Mouse (Mus musculus): ENCODE data around the gene Gng8.

The Gng8 gene

DNA sequence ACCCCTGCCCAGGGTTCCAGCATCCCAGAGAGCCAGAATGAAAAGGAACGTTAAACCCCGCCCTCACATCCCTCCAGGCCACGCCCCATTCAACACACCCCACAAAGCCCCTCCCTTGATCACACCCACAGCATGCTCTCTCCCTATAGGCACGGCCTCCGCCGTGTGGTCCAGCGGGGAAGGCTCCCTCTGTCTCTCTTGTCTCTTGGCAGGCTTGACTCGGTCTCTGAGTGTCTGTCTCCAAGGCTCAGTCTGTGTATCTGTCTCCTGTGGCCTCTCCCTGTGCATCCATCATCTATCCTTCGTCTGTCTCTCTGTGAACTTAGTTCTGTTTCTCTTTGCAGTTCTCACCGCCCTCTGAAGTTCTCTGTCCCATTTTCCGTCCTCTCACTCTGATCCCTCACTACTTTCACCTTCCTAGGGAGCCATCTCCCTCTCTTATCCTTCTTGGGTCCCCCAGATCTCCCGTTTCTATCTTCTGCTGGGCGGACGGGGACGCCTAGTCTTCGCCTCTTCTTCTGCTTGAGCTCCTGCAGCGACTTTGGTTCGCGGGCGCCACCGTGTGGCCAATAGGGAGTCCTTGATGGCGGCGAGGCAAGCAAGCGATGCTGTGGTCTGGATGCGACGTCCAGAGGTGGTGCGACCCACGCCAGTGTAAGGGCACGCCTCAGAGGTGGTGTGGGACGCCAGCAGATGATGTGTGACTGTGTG, at the start of gene Gng8:
Gene Gng8 (plus strand): TSS at position 146 of the 711 bp plus-strand sequence.
- TF ChIP-seq GATA4 (IDR thresholded peaks at IDR 0.05; ENCODE audit: insufficient replicate concordance, low read length), result no peak

DNA sequence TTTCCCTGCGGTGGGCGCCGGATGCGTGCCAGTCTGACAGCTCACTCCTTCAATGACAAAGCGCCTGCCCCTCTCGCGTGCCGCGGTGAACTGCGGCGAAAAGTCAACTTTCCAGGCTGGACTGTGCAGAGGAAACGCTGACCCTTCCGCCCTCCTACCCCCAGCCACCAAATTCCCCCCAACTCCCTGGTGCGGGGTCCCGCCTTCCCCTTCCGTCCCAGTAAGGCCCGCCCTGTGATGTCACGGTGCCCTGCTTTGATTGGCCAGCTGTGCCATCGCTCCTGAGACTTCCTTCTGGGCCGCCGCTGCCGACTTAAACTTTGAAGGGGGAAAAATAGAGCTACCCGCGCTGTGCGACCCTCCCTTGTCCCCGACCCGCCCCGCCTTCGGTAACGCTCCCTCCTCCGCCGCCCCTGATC, 48.9 kb upstream of the Gng8 start, which contains the start of gene Prkd2:
Gene Prkd2 (plus strand): TSS at position 258 of the 419 bp plus-strand sequence.
- no peak for TF ChIP-seq GATA4 (IDR thresholded peaks at IDR 0.05; ENCODE audit: insufficient replicate concordance, low read length)

DNA sequence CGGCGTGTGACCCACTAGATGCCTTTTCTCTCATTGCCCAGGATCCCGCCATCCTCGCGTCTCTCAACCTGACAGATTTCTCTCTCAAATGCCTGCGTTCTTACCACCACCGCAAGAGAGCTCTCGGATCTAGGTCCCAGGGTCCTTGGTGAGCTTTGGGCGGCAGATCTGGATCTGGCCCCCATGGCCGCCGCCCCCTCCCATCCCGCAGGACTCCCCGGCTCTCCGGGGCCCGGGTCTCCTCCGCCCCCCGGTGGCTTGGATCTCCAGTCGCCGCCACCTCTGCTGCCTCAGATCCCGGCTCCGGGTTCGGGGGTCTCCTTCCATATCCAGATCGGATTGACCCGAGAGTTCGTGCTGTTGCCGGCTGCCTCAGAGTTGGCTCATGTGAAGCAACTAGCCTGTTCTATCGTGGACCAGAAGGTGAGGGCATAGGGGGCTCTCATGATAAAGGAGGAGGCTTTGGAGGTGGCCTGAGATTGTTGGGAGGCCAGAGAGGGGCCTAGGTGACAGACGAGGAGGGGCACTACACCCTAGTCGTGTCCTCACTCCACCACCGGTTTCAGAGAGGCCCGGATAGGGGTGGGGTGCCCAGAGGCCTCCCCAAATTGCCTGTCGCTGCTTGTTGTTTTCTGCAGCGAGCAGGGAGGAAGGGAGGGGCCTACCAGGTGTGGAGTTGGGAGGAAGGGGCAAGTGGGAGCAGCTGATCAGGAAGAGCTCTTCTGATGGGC, 48.0 kb upstream of the Gng8 start:
- no peak for TF ChIP-seq GATA4 (IDR thresholded peaks at IDR 0.05; ENCODE audit: insufficient replicate concordance, low read length)

DNA sequence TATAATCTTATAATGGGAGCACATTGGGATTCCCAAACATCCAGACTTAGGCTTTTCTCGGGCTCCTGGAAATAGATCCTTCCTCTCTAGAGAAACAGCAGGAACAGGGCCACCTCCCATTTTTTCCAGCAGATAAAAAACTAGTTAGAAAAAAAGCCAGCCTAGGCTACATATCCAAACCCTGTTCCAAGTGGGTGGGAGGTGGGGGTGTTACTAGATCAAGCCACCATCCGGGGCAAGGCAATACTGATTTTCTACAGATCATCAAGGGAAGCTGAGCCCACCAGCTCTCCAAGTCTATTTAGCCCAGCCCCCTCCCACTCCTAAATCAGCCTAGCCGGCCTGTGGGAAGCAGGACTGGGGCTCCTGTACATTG, 46.9 kb upstream of the Gng8 start:
- TF ChIP-seq GATA4 (IDR thresholded peaks at IDR 0.05; ENCODE audit: insufficient replicate concordance, low read length), result no peak

- no peak for TF ChIP-seq GATA4 (IDR thresholded peaks at IDR 0.05; ENCODE audit: insufficient replicate concordance, low read length)
These were observed 46.3 kb upstream of the Gng8 start for GRCm38 (mm10) chr7:16845072-16845819.

DNA sequence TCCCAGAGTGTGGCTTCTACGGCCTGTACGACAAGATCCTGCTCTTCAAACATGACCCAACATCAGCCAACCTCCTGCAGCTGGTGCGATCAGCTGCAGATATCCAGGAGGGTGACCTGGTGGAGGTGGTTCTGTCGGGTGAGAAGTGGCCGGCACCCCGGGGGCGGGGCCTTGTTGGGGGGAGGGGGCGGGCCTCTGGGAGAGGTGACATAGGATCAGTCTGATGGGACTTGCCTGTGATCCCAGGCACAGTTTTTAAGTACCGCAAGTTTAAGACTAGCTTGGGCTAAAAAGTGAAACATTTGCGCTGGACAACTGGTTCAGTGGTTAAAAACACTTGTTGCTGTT, 45.8 kb upstream of the Gng8 start:
- TF ChIP-seq GATA4 (IDR thresholded peaks at IDR 0.05; ENCODE audit: insufficient replicate concordance, low read length), result no peak

DNA sequence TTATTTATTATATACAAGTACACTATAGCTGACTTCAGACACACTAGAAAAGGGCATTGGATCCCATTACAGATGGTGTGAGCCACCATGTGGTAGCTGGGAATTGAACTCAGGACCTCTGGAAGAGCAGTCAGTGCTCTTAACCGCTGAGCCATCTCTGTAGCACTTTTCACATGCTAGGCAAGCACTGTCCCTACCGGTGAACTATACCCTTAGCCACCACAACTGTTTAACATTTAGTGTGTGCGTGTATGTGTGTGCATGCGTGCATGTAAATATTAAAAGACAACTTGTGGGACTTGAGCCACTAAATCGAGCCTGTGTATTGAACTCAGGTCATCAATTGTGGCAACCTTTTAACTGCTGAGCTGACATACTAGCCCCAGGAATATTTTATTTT, 44.8 kb upstream of the Gng8 start:
- no peak for TF ChIP-seq GATA4 (IDR thresholded peaks at IDR 0.05; ENCODE audit: insufficient replicate concordance, low read length)

GRCm38 (mm10) chr7:16847507-16847906, 44.1 kb upstream of the Gng8 start:
- no peak for TF ChIP-seq GATA4 (IDR thresholded peaks at IDR 0.05; ENCODE audit: insufficient replicate concordance, low read length)

DNA sequence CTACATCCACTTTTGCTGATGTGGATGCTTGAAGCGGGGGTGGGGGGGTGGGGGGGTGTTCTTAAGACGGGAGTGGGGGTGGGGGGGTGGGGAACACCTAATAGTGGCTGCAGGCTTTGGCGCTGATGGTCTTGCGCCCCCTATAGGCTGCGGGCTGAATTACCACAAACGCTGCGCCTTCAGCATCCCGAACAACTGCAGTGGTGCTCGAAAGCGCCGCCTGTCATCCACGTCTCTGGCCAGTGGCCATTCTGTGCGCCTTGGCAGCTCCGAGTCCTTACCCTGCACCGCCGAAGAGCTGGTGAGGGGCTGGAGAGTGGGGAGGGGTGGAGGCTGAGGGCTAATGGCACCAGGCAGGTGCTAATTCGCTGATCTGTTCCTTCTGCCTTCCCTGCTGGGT, 43.0 kb upstream of the Gng8 start:
- TF ChIP-seq GATA4 (IDR thresholded peaks at IDR 0.05; ENCODE audit: insufficient replicate concordance, low read length), result no peak

DNA sequence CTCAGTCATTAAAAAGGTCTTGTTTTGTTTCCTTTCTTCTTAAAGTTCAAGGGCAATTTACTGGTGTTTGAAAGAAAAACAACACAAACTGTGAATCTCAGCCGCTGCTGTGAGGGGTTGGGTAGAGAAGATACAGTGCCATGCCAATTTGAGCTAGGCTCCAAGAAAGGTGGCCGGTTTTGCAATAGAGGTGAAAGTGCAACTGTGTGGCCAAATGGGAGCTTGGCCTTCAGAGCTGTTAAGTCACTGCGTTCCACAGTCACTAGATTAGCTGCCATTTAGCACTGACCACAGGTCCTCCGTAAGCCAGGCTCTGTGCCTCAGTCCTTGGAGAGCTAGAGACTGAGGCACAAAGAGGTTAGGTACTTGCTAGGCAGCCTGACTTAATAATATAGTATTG, 40.0 kb upstream of the Gng8 start:
- no peak for TF ChIP-seq GATA4 (IDR thresholded peaks at IDR 0.05; ENCODE audit: insufficient replicate concordance, low read length)

DNA sequence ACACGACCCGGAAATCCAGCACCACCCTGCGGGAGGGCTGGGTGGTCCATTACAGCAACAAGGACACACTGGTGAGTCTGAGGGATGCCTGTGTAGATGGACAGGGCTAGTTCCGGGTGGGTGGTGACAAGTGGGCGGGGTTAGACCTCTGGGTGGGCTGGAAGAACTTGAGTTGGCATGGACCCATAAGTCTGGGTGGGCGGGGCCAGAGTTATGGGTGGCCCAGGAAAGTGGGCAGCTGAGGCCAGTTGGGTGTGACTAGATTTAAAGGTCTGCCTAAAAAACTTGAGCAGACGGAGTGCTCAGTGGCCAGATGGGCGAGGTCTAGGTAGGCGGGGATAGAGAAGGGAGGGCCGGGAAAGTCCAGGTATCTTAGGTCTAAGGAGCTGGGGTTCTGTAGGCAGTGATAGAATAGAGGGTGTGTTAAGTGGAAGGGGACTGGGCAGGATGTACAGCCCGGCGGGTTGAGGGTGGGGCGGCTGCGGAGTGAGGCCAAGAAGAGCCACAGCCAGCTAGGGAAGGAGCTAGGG, 38.2 kb upstream of the Gng8 start:
- no peak for TF ChIP-seq GATA4 (IDR thresholded peaks at IDR 0.05; ENCODE audit: insufficient replicate concordance, low read length)

DNA sequence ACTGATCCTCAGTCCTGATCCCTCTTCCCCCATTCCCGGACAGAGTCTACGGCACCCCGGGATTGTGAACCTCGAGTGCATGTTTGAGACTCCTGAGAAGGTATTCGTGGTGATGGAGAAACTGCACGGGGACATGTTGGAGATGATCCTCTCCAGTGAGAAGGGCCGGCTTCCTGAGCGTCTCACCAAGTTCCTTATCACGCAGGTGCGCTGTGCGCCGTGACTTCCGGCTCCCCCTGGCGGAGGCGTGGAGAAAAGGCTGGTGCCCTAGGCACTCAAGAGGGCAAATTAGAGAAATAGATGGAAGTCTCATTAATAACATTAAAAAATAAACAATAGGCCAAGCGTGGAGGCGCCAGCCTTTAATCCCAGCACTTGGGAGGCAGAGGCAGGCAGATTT, 33.2 kb upstream of the Gng8 start:
- TF ChIP-seq GATA4 (IDR thresholded peaks at IDR 0.05; ENCODE audit: insufficient replicate concordance, low read length), result peak; percentile 25; the same call in 1 of the 2 replicates

GRCm38 (mm10) chr7:16859902-16860651, 31.5 kb upstream of the Gng8 start:
- no peak for TF ChIP-seq GATA4 (IDR thresholded peaks at IDR 0.05; ENCODE audit: insufficient replicate concordance, low read length)

DNA sequence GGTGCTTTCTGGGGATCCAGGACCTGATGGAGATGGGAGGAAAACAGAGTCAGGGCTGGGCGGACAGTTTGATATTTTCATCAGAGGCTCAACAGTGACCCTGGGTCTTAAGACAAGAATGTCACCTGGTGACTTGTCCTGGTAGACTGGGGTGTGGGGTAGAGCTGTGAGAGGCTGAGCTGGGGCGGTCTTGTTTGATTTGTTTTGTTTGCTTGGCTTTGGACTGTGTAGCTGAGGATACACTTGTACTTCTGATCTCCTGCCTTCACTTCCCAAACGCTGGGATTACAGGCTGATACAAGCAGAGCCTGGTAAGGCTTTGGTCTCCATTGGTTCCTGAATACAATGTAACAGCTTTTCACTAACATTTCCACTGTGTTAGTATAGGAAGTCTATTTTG, 24.1 kb upstream of the Gng8 start:
- TF ChIP-seq GATA4 (IDR thresholded peaks at IDR 0.05; ENCODE audit: insufficient replicate concordance, low read length), result no peak

DNA sequence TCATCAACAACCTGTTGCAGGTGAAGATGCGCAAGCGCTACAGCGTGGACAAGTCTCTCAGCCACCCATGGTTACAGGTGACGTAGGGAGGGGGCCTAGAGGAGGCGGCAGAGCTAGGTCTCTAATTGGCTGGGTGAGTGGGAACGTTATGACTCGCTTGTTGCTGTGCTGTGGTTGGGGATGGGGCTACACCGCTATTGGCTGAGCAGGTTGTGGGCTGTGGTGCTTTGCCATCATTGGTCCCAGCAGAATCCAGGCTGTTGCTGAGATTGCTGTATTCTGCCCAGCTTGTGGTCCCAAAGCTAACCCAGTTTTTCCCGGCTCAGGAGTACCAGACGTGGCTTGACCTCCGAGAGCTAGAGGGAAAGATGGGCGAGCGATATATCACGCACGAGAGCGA, 22.1 kb upstream of the Gng8 start:
- TF ChIP-seq GATA4 (IDR thresholded peaks at IDR 0.05; ENCODE audit: insufficient replicate concordance, low read length), result no peak
